ENCODE assay signal across 14 mouse cellular contexts in genomic region chr13:101464928-101465747, GRCm38 (mm10).
DNase-seq lines count a peak whose midpoint lies in the region; ATAC-seq lines count a peak whose summit lies in the region.
"Had no signal": no experiment of that assay in that cellular context is flagged by ENCODE, and none has a peak within 500 bp of the region (broad histone marks: within the 10 kb centered on the region; RNA-seq: fewer than 3 reads in every experiment).

No protein-coding gene starts in this region.

- DNase-seq in limb, embryonic 11.5 days (ENCODE audit: low spot score), result peak; percentile 34
- no peak for DNase-seq in limb, embryonic 10.5 days (ENCODE audit: low spot score)
- peak; percentile 9 for DNase-seq in adipocyte (ENCODE audit: low spot score)
- no peak for DNase-seq in intestine, embryonic 14.5 days (ENCODE audit: low spot score)
- peak; percentile 16 for DNase-seq in lung, postnatal 36 days
- no peak for DNase-seq in left cerebral cortex, postnatal 25 days (ENCODE audit: low spot score in 2 of 2)
- no peak for DNase-seq in right cerebral cortex, adult 18-20 months
- DNase-seq in ovary, postnatal 14 days (ENCODE audit: low spot score), result no peak
- DNase-seq: heart, postnatal 14 days; midbrain, embryonic 14.5 days; right cerebral cortex, postnatal 4 days had no signal

- no peaks in the 10 kb centered on the region for H3K9me3 ChIP-seq in limb, embryonic 11.5 days (ENCODE audit: control insufficient read depth, low read length)
- no peaks in the 10 kb centered on the region for H3K9me3 ChIP-seq in limb, embryonic 10.5 days (replicated peaks)
- no peaks in the 10 kb centered on the region for H3K9me3 ChIP-seq in intestine, embryonic 14.5 days (ENCODE audit: control insufficient read depth, low read length)
- H3K9me3 ChIP-seq: forebrain, embryonic 15.5 days; neural tube, embryonic 15.5 days had no signal

- WGBS in limb, embryonic 11.5 days, result 45% methylated on average over 7 of the region's 7 CpGs
- 58% methylated on average over 7 of the region's 7 CpGs for WGBS in limb, embryonic 10.5 days
- 63% methylated on average over 7 of the region's 7 CpGs for WGBS in intestine, embryonic 14.5 days

- H3K27ac ChIP-seq in limb, embryonic 11.5 days (replicated peaks; ENCODE audit: low read depth, low read length), result no peak overlapping the region
- no peak overlapping the region for H3K27ac ChIP-seq in limb, embryonic 10.5 days
- H3K27ac ChIP-seq in intestine, embryonic 14.5 days (ENCODE audit: low read depth), result no peak overlapping the region
- H3K27ac ChIP-seq: forebrain, embryonic 15.5 days; liver, embryonic 14.5 days; neural tube, embryonic 15.5 days had no signal

- no peak overlapping the region for H3K9ac ChIP-seq in limb, embryonic 11.5 days (ENCODE audit: low read length)
- H3K9ac ChIP-seq in intestine, embryonic 14.5 days (ENCODE audit: low read length), result no peak overlapping the region
- H3K9ac ChIP-seq: forebrain, embryonic 15.5 days; liver, embryonic 14.5 days; neural tube, embryonic 15.5 days had no signal

- H3K36me3 ChIP-seq in limb, embryonic 11.5 days (ENCODE audit: control insufficient read depth, insufficient read depth, low read length), result no peaks in the 10 kb centered on the region
- no peaks in the 10 kb centered on the region for H3K36me3 ChIP-seq in limb, embryonic 10.5 days
- H3K36me3 ChIP-seq in intestine, embryonic 14.5 days (ENCODE audit: control insufficient read depth, insufficient read depth, low read length), result no peaks in the 10 kb centered on the region
- H3K36me3 ChIP-seq: forebrain, embryonic 15.5 days; neural tube, embryonic 15.5 days had no signal

- peaks cover 6% of the 10 kb centered on the region; the same call in 1 of the 2 replicates for H3K4me1 ChIP-seq in limb, embryonic 11.5 days (ENCODE audit: control insufficient read depth, insufficient read depth, low read length)
- peaks cover 13% of the 10 kb centered on the region for H3K4me1 ChIP-seq in limb, embryonic 10.5 days
- H3K4me1 ChIP-seq in intestine, embryonic 14.5 days (replicated peaks; ENCODE audit: control insufficient read depth, insufficient read depth, low read length), result no peaks in the 10 kb centered on the region
- H3K4me1 ChIP-seq: forebrain, embryonic 15.5 days; neural tube, embryonic 15.5 days had no signal

- no peaks in the 10 kb centered on the region for H3K27me3 ChIP-seq in limb, embryonic 11.5 days (ENCODE audit: control insufficient read depth, insufficient read depth, low read length)
- no peaks in the 10 kb centered on the region for H3K27me3 ChIP-seq in limb, embryonic 10.5 days (ENCODE audit: low read depth, poor library complexity, severe bottlenecking)
- no peaks in the 10 kb centered on the region for H3K27me3 ChIP-seq in intestine, embryonic 14.5 days (replicated peaks; ENCODE audit: control insufficient read depth, insufficient read depth, low read length)
- H3K27me3 ChIP-seq: forebrain, embryonic 15.5 days; neural tube, embryonic 15.5 days had no signal

- no peak overlapping the region for H3K4me2 ChIP-seq in limb, embryonic 11.5 days (ENCODE audit: low read depth, severe bottlenecking)
- H3K4me2 ChIP-seq in intestine, embryonic 14.5 days (ENCODE audit: low read length), result no peak overlapping the region
- H3K4me2 ChIP-seq: forebrain, embryonic 15.5 days; neural tube, embryonic 15.5 days had no signal

- no peak overlapping the region for H3K4me3 ChIP-seq in limb, embryonic 11.5 days (ENCODE audit: low read depth, low read length)
- no peak overlapping the region for H3K4me3 ChIP-seq in limb, embryonic 10.5 days
- no peak overlapping the region for H3K4me3 ChIP-seq in intestine, embryonic 14.5 days (ENCODE audit: low read depth, low read length)
- H3K4me3 ChIP-seq: forebrain, embryonic 15.5 days; neural tube, embryonic 15.5 days had no signal

- no peak for ATAC-seq in limb, embryonic 11.5 days (ENCODE audit: insufficient number of reproducible peaks, low FRiP score, low TSS enrichment, low read depth)
- ATAC-seq in intestine, embryonic 14.5 days (replicated peaks; ENCODE audit: low FRiP score, low TSS enrichment, low read depth), result 0 out of 2 replicates have a peak, but pooled peaks have one; percentile 19
- ATAC-seq: forebrain, embryonic 15.5 days had no signal

- intact Hi-C loops in left cerebral cortex, postnatal 25 days (cut with DNase I), result no loop called here

Comparison
In these comparisons a context has a peak if more than half of its experiments do, and no peak if none do; other contexts are left out.
1. DNase-seq: peak in limb, embryonic 11.5 days (single experiment), adipocyte (single experiment) and lung, postnatal 36 days (single experiment); none in limb, embryonic 10.5 days (single experiment), intestine, embryonic 14.5 days (single experiment), left cerebral cortex, postnatal 25 days (0 of 2), right cerebral cortex, adult 18-20 months (single experiment) and ovary, postnatal 14 days (single experiment).